Mouse (Mus musculus) kidney, adult 2 months (tissue): ENCODE measurements around the gene Tctex1d1. TPM values are rescaled to one million over a fixed set of nuclear protein-coding genes. Genes with fewer than 3 reads are reported as not detected.

Experiments used
- DNase-seq: peaks from one replicate; pipeline ENCODE4 v3.0.0; 2021
- H3K27ac ChIP-seq: fragments of 200-500 bp; 2 replicates; pipeline ENCODE4 v1.5.1; 2012; ENCODE audit warnings: low read depth, low read length, control low read depth, inconsistent platforms; ENCODE audit not compliant: insufficient read depth
- H3K27me3 ChIP-seq: fragments of 200-500 bp; replicated peaks from 2 replicates; pipeline ENCODE4 v1.6.1; 2012; ENCODE audit warnings: mild to moderate bottlenecking, moderate library complexity, low read length, inconsistent platforms; ENCODE audit not compliant: control insufficient read depth, insufficient read depth
- H3K36me3 ChIP-seq: fragments of 200-500 bp; 2 replicates; pipeline ENCODE4 v1.6.1; 2012; ENCODE audit warnings: mild to moderate bottlenecking, moderate library complexity, low read length, inconsistent platforms; ENCODE audit not compliant: control insufficient read depth, insufficient read depth
- H3K4me1 ChIP-seq: fragments of 200-500 bp; 2 replicates; pipeline ENCODE4 v1.6.1; 2011; ENCODE audit warnings: low read length; ENCODE audit not compliant: control insufficient read depth, insufficient read depth
- H3K4me3 ChIP-seq: fragments of 200-500 bp; 2 replicates; pipeline ENCODE4 v1.5.1; 2011; ENCODE audit warnings: mild to moderate bottlenecking, low read depth, low read length, control low read depth; ENCODE audit not compliant: insufficient read depth
- CTCF ChIP-seq: fragments of 200-500 bp; conservative IDR thresholded peaks from 2 replicates; pipeline ENCODE4 v1.5.1; 2011; ENCODE audit warnings: low read depth, mild to moderate bottlenecking, control low read depth, low read length, moderate library complexity, mixed read lengths; ENCODE audit not compliant: insufficient read depth, insufficient read length
- POLR2A ChIP-seq: fragments of 200-500 bp; IDR thresholded peaks from one replicate; pipeline ENCODE4 v1.6.1; 2011; ENCODE audit warnings: low read depth, low read length, control low read depth
- WGBS: fragments of 180-500 bp; shearing (Covaris S2); methylation state at CpG from one replicate; pipeline ENCODE4 v1.1.7; 2018; 5-methylcytosine and 5-hydroxymethylcytosine counted together
- polyA plus RNA-seq: library from polyadenylated mRNA; depleted of rRNA; stranded (reverse); fragments of >200 nt; gene quantifications from 2 replicates; pipeline ENCODE4 v1.2.3, GENCODE M21; 2012

Tctex1d1 gene
- polyA plus RNA-seq, 1 experiment: not detected

DNA sequence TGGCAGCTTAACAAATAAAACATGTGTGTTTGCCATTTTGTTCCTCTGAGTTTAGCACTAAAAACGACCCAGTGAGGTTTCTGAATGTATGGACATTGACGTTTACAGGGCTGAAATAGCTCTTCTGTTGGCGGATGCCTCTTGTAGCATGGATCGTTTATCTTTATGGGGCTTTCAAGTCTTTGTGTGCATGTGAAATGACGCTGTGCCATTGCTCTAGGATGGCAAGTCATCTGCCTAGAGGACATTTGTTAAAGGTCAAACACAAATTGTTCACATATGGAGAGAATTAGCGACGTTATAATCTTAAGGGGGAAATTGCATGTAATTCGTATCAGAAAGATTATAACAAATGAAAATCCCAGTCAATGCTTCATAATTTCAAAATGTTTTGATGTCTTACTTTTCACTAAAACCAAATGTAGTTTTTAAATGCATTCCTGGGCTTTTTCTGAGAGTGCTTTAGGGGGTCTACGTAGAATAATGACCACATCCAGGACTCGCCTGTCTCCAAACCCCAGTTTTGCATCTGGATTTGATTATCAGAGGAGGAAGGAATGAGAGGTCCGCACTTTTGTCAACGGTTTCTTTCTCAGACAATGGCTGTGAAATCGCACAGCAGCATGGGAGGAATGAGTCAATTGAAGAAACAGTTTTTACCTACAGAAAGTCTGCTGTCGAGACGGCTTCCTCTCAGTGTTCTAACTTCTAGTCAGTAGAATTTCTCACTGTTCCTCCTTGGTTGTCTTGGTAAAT, 27.0 kb downstream of the Tctex1d1 start:
- TF ChIP-seq CTCF (no peak), POLR2A (no peak)
- Histone ChIP-seq H3K36me3 (no peaks in the 10 kb centered on the region), H3K4me3 (no peak overlapping the region), H3K27ac (no peak overlapping the region), H3K27me3 (no peaks in the 10 kb centered on the region), H3K4me1 (no peaks in the 10 kb centered on the region)
- WGBS: 72% methylated on average over 15 of the region's 15 CpGs
- DNase-seq: no peak

DNA sequence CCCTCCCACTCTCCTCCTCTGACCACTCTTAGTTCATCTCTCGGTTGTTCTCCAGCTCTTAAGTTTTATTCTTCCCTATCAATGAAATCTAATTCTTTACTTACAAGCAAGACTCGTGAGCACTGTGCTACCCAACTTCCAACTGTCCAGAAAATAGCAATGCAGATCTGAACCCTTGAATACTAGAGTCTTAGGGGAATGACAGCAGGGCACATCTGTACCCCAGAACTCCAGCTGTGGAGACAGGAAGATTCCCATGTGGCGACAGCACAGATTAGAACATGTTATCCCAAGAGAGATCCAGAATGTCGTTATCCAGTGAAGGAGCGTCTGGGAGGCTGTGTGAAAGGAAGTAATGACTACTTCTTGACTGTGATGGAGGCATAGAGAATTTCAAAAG, 27.9 kb downstream of the Tctex1d1 start:
- H3K27me3 ChIP-seq: no peaks in the 10 kb centered on the region
- no peak for DNase-seq
- WGBS: 81% methylated on average over 5 of the region's 5 CpGs
- no peak overlapping the region for H3K4me3 ChIP-seq
- TF ChIP-seq POLR2A: no peak
- TF ChIP-seq CTCF: no peak
- no peaks in the 10 kb centered on the region for H3K4me1 ChIP-seq
- H3K27ac ChIP-seq: no peak overlapping the region
- H3K36me3 ChIP-seq: no peaks in the 10 kb centered on the region

DNA sequence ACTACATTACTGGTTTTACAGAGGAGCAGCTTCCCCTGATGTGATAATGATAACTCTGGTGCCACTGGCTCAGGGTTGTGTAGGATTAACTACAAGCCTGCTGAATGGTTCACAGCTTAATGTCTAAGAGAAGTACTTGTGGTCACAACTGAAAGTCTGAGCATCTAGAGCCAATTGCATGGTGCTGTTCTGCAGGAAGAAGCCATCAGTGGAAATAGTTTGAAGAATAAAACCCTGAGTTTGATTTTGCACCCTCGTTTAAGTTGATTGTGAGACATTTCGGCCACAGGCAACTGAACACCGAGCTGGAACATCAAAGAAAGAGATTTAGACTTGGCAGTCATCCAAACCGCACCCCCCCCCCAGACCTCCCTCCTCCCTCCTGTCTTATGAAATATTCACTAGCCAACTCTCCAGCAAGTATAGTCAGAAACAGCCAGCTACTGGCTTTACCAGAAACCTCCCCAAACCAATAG, 28.6 kb downstream of the Tctex1d1 start:
- no peak overlapping the region for H3K4me3 ChIP-seq
- H3K36me3 ChIP-seq: no peaks in the 10 kb centered on the region
- DNase-seq: peak; percentile 12
- H3K27ac ChIP-seq: no peak overlapping the region
- H3K27me3 ChIP-seq: no peaks in the 10 kb centered on the region
- H3K4me1 ChIP-seq: no peaks in the 10 kb centered on the region
- WGBS: 8% methylated on average over 4 of the region's 4 CpGs
- TF ChIP-seq CTCF (no peak), POLR2A (no peak)

DNA sequence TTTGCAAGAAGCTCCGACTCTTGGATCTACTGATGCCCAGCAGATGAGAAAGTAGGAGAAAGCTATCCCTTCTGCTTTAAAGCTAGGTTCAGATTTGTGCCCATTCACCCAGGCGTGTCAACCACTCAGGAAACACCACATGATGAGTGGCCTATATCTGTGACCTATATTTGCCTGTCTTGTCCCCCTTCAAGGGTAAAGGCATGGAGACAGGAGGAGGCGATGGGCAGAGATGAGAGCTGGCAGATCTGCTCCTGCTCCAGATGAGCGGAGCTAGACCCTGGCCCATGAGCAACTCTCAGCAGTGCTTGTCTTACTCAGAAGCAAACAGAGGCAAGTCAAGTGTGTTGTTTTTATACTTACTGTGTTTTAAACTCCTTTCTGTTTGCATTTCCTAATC, 32.3 kb downstream of the Tctex1d1 start:
- Histone ChIP-seq H3K27me3 (no peaks in the 10 kb centered on the region), H3K4me1 (no peaks in the 10 kb centered on the region), H3K4me3 (no peak overlapping the region), H3K27ac (no peak overlapping the region), H3K36me3 (no peaks in the 10 kb centered on the region)
- TF ChIP-seq CTCF: no peak
- no peak for TF ChIP-seq POLR2A
- DNase-seq: no peak
- 91% methylated on average over 4 of the region's 4 CpGs for WGBS

DNA sequence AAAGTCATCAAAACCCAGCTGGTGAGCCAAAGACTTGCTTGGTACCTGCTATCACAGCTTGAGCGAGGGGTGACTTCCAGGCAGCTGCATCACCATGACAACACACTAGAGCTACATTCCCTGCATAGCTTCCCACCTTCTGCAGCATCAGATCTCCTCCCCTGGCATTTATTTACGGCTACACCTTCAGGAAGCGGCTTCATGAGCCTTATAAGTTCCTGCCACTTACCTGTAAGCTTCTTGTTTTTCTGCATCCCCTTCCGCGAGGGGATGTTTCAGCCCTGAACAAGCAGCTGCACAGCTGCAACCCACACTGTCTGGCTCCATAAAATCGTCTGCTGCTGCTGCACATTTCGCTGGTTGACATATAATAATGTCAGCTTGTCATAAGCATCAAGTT, 33.4 kb downstream of the Tctex1d1 start:
- Histone ChIP-seq H3K27ac (no peak overlapping the region), H3K4me3 (no peak overlapping the region), H3K4me1 (no peaks in the 10 kb centered on the region), H3K27me3 (no peaks in the 10 kb centered on the region), H3K36me3 (no peaks in the 10 kb centered on the region)
- 47% methylated on average over 7 of the region's 7 CpGs for WGBS
- no peak for TF ChIP-seq CTCF
- no peak for TF ChIP-seq POLR2A
- DNase-seq: no peak

DNA sequence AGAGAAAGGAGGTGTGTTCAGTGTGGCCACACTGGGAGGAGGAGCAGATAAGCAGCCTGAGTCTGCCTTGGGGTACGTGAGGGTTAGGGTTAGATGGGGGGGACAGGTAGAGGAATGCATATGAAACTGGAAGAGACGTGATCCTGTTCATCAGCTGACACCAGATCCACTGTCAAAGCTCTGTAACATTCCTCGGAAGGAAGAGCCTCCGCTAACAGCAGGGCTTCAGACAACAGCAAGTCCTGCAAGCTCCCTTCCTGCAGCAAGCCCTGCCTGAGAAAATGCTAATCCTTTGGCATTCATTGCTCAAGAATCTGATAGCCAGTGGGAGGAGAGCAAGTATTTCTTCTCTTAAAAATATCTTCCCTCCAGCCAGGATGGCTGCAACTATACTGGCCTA, 35.1 kb downstream of the Tctex1d1 start:
- TF ChIP-seq POLR2A: no peak
- no peak for TF ChIP-seq CTCF
- Histone ChIP-seq H3K27me3 (no peaks in the 10 kb centered on the region), H3K27ac (no peak overlapping the region), H3K36me3 (no peaks in the 10 kb centered on the region), H3K4me3 (no peak overlapping the region), H3K4me1 (no peaks in the 10 kb centered on the region)
- DNase-seq: no peak
- WGBS: 21% methylated on average over 4 of the region's 4 CpGs

DNA sequence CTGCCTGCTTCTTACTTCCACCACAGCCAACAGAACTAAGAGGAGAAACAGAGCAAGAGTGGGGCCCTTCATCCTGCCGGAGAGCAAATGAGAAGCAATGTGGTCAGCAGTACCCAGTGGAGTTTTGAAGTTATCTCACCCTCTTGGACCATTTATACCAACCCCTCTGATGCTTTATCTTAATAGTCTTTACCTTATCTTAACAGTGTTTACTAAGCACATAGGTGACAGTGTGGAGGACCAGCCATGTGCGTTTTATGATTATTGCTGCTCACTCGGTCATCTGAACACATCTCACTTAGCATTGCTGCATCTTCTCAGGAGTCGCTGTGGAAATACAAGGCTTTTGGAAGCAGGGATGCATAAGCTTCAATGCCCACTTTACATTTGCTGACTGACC, 48.2 kb downstream of the Tctex1d1 start, which contains the start of gene Insl5:
Gene Insl5 (minus strand): TSS at position 222 of the 400 bp plus-strand sequence.
- no peak for DNase-seq
- no peak within 1 kb of the TSS for H3K4me3 ChIP-seq
- H3K36me3 ChIP-seq: no peaks in the 10 kb centered on the region
- TF ChIP-seq POLR2A (no peak), CTCF (no peak)
- WGBS: 83% methylated on average over 4 of the region's 4 CpGs
- H3K27me3 ChIP-seq: no peaks in the 10 kb centered on the region
- H3K27ac ChIP-seq: no peak within 1 kb of the TSS
- no peaks in the 10 kb centered on the region for H3K4me1 ChIP-seq
